Mouse (Mus musculus): ENCODE measurements at regions not wholly inside any gene's neighbourhood (a gene's known extent, or its start where the extent isn't known, plus 50 kb on each side); places are given as distances from the start of the nearest gene placed in this dataset.

- Histone ChIP-seq H3K4me3 (replicated peaks) (no peak overlapping the region), H3K36me3 (no peaks in the 10 kb centered on the region), H3K9ac (no peak overlapping the region), H3K27me3 (replicated peaks) (no peaks in the 10 kb centered on the region), H3K9me3 (no peaks in the 10 kb centered on the region), H3K4me2 (replicated peaks) (peak overlapping the region; percentile 39), H3K4me1 (replicated peaks) (no peaks in the 10 kb centered on the region), H3K27ac (no peak overlapping the region)
- ATAC-seq: peak; percentile 65
- 9% methylated on average over 8 of the region's 8 CpGs for WGBS
Measured at GRCm38 (mm10) chr13:39011696-39012095, 51.0 kb upstream of the Slc35b3 start.

All from intestine, embryonic 15.5 days (tissue).